Mouse (Mus musculus) CD4-positive helper T cell, adult 2 months (primary cell): ENCODE data around the gene Syt9.

ENCODE experiments used
- DNase-seq: peaks from one replicate; pipeline ENCODE4 v3.0.0-alpha.2; 2012; ENCODE audit warnings: low read depth, missing footprints, low spot score

The Syt9 gene

DNA sequence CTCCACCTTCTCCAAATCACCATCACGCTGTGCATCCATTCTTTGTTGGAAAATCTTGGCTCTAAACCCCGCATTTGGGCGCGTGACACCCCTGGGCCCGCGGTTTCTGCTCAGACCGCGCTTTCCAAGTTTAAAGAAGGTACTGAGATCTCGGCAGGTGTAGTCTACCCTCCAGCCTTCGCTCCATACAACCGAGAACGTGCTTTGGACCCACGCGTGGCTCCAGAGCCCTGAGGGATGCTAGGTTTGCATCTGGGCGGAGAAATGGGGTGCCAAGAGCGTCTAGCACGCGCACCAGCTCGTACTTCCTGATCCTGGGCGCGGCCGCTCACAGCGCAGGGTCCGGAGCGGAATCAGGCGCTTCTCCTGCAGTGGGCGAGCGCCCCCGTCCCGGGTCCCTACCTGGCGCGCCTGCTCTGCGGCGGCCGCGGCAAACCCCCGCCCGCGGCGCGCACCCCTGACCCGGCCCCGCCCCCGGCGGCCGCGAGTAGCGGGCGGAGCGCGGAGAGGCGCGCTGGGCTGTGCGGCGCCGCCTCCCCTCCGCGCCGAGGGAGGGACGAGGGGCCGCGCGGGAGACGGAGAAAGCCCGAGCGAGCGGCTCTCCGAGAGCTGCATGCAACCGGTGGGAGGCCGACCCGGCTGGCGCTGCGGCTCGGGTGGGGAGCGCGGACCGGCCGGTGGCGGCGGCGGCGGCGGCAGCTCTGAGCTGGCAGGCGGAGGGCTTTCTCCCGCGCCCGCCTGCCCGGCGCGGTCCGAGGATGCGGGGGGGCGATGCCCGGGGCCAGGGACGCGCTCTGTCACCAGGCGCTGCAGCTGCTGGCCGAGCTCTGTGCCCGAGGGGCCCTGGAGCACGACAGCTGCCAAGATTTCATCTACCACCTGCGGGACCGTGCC, at the start of gene Syt9:
TSS of gene Syt9 (plus strand) at position 497 of the 894 bp plus-strand sequence.
- no peak for DNase-seq

DNA sequence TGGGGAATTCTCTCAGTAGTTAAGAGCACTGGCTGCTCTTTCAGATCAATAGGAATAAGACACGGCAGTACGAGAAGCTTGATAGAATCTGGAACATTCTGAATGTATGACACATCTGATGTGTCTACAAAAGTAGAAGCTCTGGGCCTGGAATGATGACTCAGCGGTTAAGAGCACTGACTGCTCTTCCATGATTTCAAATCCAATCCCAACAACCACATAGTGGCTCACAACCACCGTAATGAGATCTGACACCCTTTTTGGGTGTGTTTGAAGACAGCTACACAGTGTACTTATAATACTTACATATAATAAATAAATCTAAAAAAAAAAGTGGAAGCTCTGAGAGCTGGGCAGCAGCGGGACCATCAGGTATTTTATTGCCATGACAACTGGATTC, 31.5 kb upstream of the Syt9 start:
- DNase-seq, result no peak

DNA sequence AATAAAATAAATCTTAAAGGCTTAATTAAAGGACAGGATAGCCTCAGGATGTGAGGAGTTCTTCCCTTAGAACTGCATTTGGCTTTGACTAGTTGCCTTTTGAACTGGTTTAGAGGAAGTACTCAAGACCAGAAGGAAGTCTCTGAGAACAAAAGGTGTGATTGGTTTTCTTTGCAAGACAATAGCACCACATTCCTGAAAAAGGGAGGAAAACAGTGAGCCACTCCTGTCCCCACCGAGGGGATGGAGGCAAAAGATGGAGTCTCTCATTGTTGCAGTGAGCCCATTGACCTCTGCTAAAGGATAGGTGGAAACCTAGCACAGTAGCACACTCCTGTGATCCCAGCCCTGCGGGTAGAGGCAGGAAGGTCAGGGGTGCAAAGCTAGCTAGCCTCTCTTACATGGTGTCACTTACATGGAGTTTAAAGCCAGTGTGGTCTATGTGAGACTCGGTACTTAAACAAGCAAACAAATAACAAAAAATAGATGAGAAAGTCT, 30.9 kb upstream of the Syt9 start:
- DNase-seq, result no peak

DNA sequence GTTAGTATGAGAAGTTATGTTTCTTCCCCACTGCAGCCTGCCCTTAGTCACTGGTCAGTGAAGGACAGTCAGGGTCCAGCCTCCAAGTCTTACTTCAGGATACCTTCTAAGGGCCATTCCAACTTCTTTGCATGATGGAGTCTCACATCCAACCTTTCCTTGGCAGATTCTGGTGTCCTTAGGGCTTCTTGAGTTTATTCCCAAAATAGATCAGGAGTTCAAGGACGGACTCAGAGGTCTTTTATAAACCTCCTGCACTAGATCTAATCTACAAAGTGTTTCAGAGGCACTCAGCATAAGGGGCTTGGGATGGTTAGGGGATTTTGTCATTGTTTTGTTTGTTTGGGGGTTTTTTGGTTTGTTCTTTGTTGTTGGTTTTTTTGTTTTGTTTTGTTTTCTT, 30.3 kb upstream of the Syt9 start:
- no peak for DNase-seq

DNA sequence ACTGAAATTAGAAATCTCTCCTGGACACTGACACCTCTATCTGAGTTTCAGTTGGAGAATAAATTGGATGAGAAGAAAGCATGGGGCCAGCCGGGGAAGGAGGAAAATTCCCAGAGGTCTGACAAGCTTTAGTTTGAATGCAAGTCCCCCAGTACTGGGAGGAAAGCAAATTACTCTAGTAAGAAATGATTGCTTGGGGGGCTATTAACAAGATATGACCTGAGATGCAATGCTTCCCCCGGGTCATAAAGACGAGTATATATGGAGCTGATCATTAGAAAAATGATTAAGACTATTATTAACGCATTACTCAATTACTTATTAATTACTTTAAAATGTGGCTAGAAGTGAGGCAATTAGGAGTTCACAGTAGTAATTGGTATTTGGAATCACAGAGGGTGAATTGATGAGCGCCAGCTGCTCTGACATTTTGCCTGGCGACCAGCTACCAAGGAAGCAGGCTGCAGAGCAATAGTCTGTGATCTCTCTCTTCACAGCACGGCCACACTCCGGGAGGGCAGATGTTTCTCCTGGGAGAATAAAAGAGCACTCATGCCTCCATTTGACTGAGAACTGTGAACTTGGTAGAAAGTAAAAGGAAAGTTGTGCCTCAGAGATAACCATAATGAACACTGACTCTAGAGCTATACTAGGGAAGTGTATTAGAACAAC, 28.9 kb upstream of the Syt9 start:
- no peak for DNase-seq

DNA sequence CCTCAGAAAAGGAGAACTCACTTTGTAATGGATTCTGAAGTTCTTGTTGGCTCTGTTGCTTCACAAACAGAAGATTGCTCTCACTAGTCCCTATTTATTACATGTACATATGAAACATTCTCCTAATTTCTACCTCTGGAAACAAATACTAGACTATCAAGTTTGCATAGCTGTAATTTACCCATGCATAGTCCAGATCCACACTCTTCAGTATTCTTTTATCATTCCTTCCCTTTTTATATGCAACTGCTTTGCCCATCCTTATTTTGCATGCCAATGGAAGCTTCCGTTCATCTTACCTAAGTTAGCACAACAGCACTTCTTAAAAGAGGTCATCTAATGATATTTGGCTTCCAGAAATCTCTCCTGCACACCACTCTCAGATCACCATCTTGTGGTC, 21.3 kb upstream of the Syt9 start:
- no peak for DNase-seq

DNA sequence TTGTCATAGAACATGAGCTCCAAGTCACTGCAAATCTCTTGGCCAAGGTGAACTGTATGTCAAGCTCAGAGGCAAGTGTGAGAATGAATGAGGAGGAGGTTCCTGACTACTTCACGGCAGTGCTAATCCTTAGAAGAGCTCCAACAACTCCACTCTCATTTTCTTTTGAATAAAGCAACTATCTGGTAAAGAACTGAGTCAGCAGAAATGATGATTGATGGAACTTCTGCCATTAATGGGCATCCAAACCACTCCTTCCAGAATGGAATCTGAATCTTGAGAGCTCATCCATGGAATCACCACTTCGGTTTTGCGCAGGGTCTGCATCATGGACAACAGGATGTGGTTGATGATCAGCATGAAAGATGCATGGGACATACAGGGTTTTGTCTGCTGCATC, 8.4 kb upstream of the Syt9 start:
- no peak for DNase-seq

DNA sequence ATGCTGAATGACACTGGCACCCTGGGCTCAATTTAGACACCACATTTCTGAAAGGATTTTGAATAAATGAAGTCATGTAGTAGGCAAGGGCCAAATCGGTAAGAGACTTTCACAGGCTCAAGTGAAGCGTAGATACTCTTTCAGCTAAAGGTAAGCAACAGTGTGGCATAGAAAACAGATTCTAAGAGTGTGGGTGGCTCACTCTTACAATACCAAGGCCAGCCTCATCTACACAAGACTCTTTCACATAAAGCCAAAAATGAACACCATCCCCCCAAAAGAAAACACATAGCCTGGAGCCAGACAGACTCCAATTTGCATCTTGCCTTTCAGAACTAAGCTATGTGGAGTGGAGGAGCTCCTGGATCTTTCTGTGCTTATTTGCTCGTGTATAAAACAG, 7.9 kb upstream of the Syt9 start:
- no peak for DNase-seq

DNA sequence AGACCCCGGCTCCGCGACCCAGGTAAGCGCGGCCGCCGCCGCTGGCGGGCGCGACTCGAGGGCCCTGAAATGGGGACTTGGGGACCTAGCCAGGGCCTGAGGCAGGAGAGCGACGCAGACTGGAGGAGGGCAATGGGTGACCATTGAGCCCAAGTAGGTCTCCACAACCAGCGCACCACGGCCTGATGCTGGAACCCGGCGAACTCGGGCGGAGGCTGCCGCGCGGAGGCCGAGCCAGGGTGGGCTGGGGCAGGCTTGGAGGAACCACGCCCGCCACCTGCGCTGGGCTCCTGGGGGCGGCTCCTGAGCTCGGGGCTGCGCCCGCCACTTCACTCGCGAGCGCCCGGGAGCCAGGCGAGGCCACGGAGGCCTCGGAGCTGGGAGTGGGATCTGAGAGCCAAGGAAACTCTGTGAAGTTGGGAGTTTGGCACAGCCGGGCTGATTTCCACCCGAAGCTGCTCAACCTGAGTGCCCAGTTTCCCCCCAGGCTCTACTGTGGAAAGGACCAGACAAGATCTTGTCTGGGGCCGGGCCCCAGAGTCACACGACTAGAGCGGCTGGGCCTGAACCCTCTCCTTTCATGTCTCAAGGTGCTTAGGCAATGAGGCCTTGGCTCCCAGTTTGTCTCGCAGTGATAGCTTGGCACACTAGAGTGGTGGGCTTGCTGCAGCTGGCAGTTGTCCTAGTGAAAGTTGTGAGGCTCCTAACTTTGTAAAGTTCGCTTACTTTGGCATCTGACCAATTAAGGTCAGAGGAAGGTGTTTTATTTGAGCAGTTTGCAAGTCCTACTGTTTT, 795 bp downstream of the Syt9 start:
- DNase-seq, result no peak

DNA sequence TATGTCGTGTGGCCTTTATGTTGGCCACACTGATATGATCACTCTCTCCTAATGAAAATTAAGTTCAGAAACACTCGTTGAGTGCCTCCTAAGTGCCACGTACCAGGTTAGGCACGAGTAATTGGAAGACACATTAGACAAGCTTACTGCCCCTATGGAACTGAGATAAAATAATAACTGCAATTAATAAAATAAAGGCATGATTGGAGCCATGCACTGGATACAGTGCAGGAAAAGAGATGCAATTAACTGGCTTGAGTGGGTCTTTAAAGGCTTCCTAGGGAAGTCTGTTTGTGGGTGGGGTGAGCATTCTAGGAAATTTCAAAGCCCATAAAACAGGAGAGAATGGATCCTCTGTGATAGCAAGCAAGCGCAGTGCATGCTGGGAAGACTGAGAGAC, 10.0 kb downstream of the Syt9 start:
- no peak for DNase-seq

DNA sequence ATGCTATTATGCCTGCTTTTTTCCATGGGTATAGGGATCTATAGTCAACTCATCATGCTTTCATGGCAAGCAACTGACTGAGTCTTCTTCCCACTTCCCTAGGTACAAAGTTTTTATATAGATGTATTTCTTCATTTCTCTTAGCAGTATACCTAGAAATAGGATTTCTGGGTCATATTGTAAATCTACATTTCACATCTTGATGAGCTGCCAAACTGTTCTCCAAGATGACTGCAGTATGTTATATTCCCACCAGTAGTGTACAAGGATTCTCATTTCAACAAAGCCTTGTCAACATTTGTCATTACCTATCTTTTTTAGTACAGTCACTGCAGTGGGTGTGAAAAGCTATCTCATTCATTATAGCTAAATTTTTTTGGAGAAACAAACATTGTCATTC, 19.1 kb downstream of the Syt9 start:
- no peak for DNase-seq

DNA sequence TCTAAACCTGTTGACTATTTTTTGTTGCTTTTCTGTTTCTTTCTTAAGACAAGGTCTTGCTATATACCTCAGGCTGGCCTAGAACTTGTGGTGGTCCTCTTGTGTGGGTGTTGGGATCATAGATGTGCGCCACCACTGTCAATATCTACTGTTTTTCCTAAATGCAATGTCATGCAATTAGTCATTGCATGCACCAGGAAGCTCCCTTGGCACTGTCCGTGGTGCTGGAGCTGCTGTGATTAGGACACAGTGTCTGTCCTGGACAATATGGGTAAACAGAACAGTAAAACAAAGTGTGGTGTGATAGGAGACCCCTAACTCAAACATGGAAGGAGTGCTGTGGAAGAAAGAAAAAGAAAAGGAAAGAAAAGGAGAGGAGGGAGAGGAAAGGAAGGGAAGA, 22.2 kb downstream of the Syt9 start:
- DNase-seq, result no peak

DNA sequence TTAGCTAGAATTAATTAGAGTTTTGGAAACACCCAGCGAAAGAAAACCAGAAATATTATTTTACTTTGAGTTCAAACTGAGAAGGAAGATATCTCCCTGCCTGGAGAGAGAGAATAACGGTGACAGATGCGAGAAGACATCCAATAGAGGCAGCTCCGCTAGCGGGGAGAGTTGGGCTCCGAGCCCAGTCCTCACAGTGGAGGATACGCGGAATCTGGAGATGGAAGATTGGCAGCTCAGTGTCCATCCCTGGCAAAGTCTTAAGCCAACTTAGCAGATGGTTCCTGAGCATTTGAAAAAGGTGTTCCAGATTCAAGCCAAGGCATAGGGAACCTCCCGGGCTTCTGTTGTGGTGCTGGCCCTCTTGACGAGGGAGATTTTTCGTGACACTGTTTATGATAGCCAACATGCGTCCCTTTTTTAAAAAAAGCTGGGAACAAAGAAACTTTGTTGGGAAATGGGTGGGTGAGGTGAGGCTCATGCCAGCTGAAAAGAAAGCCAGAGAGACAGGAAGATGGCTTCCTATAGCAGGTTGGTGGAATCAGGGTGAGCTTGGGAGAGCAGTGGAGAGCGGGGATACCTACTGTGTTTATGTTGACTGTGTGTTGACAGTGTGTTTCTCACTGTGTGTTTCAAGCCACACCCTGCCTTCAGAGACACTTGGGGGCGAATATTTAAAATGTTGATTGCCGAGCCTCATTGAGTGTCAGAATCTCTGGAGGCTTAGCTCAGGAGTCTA, 29.7 kb downstream of the Syt9 start:
- no peak for DNase-seq

DNA sequence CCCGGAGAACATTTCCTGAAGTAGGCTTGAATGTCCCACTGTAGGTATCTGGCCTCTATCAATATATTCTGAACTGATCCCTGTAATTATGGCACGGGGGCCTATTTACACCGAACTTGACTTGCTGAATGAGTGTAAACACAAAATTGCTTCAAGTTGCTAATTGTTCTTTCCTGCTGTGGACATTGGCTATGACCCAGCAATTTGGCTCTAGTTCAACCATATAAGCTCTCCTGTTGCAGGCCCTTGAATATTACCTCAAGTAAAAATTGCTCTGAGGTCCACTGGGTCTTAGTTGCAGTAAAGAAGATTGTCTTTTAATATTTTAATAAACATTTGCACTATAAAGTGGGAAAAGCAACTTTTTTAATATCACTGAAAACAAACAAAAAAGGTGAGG, 32.7 kb downstream of the Syt9 start:
- DNase-seq, result no peak

DNA sequence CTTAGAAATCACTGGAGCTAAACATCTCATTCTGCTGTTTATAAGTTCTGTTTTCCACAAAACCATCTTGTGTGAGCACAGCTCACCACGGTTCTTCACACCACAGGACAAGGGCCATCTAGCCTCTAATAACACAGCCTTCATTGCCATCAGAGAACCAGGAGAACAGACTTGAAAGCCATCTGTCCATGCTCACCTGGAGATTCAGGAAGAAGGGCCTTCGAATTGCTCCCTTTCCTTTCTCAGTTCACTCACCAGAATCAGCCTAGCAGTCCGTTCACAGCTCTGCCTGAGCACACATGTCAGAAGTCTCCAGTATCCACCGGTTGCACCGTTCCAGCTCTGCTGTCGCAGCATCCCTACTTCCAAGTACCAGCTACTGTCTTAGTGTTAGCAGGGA, 44.4 kb downstream of the Syt9 start:
- no peak for DNase-seq

DNA sequence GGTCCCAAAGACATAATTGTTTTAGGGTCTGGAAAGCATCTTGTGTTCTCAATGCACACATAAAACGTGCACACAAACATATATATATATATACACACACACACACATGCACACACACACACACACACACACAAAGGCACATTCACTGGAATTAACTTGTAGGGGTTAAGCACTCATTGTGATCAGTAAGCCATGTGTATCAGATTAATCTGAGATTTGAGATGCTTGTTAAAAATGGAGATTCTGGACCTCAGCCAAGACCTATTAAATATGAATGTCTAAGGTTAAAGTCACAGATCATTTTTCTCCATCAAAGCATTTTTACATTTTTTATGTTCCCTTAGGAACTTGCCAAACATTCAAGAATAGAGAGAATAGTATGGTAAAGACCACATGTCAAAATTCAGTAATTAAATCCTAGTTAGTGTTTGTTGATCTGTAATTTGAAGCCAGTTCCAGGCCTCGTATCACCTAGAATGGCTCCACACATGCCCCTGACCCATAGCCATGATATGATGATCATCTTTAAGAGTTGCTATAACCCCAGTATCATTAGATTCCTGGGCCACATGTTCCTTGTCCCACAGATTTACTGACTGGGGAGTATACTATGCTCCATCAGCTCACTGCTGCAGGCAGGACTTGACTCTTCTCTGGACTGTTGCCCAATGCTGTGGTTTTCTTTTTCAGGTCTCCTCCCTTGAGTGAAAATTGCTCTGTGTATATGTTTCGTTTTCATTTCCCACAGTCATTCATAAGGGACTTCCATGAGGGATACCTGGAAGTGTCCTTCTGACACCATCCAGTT, 46.7 kb downstream of the Syt9 start:
- DNase-seq, result no peak

DNA sequence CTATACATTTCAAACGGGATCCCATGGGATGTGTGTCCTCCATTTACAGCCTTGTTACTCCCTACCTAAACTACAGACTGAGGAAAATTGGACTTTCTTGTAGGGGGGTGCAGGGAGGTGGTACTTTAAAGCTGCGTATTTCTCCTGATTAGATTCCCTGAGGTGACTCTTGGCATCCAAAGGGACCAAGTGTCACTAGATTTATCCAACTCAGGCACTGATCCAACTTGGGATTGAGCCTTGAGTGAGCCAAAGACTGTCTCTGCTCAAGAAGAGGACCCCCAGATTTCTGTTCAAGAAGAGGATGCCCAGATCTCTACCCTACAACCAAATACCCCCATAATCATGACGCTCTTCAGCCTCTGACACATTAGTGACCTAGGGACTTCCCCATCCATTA, 66.9 kb downstream of the Syt9 start:
- no peak for DNase-seq

DNA sequence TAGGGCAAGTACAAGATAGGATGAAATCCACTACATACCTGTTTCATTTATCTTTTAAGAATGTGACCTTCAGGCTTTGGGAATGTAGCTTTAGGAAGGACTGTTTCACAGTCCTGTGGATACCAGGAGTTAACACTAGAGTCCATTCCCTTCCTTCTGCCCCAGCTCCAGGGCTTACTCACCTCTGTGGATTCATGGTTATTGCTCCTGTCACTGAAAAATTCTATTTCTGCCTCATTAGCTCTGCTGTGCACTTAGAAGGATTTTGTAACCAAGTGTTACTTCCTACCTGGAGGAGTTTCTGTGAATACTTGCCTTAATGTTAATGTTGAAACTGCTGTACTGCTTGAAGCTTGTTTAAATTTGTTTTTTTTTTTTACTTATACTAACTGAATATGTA, 74.1 kb downstream of the Syt9 start:
- no peak for DNase-seq

DNA sequence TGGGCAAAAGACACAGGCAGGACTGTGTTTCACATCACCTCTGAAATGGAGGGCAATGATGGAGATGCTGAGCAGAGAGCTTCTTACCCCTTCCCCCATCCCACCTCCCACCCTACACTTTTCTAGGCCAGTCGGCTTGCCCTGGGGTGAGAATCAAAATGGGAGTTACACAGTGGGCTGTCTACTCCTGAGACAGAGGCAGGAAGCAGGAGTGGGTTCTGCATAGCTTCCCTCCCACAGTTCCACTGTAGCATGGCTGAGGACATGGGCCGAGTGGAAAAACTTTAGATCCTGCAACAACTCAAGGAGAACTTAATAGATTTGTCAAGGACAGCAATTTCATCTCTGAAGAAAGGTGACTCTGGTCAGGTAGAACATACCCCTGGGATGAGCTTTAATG, 84.1 kb downstream of the Syt9 start:
- no peak for DNase-seq

DNA sequence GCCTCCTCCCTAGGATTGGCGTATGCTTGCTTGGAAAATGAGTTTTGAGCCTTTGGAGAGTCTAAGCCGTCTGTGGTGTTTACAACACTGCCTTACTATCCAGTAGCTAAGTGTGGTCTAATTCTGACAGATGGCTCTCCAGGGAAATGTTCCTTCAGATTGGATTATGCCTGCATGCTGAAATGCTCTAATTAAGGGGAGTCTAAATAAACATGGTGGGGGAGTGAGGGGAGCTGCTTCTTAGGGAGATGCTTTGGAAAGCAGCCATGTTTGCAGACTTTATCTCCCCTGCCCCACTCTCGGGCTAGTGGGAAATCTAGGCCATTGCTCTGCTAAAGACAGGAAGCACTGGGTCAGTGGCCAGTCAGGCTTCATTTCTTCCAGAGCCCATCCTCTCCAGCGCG, 84.6 kb downstream of the Syt9 start:
- DNase-seq, result no peak

DNA sequence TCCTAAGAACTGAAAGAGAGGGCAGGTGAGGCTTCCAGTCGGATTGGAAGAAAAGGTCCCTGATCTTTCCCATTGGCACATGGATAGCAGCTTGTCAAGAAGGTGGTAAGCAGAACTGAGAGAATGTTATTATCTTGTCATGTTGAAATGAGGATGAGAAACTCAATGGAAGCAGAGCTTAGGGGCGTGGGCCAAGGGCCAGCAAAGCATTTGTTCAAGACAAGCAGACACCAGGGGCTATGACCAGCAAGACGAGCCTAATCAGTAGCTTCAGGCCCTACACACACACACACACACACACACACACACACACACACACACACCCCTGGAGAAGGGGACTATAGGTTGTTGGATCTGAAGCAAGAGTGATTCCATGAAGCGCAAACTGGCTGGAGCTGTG, 90.6 kb downstream of the Syt9 start:
- no peak for DNase-seq
